Mouse (Mus musculus): ENCODE measurements around the gene Gm9573.

Gene Gm9573

DNA sequence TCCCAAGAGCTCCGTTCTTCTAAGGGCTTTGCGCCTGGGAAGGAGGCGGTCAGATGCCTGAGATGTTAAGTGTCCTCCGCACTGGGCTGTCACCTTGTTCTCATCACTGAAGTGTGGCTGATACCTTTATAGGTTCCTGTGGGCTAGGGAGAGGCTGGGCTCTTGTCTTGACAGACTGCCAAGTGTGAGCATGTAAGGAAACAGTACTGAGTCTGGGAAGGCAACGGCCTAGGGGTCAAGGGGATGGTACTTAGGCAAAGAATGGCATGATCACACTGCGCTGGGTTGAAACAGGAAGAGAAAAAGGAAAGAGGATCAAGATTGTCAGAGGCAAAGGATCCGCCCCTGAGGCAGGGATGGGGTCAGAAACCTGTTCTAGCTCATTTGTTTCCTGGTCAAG, at the start of gene Gm9573:
Gene Gm9573 (minus strand): TSS at position 101 of the 400 bp plus-strand sequence.
- no peak for DNase-seq

DNA sequence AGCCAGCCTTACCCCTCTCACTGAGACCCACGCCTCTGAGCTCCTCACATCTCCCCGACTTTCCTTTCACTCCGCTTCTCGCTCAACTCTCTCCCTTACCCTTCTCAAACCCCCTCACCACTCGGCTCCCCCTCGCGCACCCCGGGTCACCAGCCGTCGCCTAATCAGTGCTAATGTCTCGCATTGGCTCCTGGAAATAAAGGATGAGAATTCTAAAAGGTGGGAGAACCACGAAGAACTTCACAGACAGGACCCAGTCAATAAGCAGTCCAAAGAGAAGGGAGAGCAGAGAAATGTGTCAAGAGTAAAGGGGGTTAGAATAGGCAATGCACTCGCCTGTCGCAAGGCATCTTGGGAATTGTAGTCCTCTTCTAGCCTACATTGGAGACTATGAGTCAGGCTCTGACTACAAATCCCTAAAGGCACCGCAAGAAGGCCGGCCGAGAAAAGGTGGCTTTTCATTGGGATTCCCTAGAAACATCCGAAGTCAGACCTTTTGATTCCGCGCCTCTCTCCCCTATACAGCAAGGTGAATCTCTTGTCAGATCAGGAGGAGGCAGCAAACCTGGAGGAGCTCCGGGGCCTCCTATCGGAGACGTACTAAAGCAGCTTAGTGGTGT, 47.1 kb upstream of the Gm9573 start, which contains the start of gene Gtf2h4:
Gene Gtf2h4 (minus strand): TSS at position 324 of the 620 bp plus-strand sequence.
- DNase-seq: peak; percentile 94

DNA sequence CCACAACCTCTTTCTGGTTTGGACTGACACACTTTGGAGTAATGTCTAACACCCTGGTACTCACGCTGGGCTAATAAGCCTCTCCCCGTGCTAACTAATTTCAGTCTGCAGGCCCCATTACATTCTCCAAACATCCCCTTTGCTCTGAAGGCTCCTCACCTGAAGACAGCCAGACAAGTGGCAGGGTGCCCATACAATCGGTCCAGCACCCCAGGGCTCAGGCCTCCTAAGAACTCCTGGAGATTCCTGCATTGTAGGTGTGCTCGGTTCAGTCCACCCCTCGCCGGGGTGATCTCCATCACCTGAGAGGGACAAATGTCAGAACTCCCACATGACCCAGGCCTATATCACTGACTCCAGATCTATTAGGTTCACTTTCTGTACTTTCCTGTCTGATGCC, 46.1 kb upstream of the Gm9573 start:
- DNase-seq: peak; percentile 29

DNA sequence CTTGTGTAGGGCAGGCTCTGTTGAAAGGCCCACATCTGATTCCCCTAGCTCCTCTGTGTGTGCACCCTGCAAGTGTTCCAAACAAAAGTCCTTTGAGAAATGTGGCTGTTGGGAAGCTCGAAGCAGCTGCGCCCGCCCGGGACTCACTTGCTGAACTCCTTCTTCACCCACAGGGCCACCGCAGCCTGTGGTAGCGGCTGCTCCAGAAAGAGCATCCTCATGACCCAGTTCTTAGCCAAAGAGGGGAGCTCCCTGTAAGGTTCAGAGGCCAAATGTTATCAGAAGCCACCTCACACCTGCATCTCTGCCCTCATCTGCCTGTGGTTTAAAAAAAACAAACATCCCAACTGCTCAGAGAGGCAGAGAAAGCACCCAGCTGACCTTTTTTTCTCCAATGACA, 45.4 kb upstream of the Gm9573 start:
- peak; percentile 87 for DNase-seq

DNA sequence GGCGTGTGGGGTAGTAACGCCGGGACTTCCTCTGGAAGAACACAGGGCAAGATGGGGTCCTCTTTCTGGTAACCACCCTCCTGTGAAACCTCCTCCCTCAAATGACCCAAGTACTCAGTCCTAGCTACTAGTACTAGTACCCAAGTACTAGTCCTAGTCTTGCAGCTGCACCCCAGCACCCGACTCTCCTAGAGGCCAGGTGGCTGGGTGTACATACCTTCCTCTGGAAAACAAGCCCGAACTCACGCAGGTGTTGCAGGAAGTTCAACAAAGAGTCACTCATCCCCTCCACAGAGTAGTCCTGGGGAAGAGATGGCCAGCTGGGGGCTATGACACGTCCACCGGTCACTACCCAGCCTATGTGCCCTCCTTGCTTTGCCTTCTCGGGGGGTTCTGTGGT, 43.3 kb upstream of the Gm9573 start:
- peak; percentile 75 for DNase-seq

DNA sequence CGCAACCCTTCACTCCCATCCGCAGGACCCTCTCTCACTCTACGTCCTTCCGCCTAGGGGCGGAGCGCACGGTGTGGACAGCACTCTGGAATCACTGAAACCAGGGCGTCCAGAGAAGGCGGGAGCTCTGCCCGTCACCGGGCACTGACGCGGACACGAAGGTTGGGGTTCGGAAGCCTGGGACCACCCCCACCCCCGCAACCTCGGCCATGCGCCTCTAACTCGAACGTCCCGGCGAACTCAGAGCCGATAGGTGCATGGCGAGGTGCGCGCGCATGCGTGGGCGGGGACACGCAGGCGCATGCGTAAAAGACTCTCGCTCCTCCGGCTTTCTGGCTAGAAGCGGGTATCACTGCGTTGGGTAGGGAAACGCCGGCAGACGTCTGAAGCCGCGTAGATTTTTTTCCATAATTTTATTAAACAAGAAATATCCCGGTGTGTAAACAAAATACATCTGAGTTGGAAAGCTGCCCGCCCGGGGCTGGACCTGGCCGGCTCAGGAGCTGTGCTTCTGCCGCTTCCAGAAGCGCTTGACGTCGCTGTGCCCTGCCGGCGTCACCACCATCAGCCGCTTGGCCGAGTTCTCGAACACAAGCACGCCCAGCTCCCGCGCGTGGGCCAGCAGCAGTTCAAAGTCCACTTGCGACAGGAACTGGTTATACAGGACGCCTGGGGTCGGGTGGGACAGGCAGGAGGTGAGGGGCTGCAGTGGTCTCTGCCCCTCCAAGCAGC, 41.1 kb upstream of the Gm9573 start, which contains the start of gene Vars2:
Gene Vars2 (minus strand): TSS at position 259 of the 732 bp plus-strand sequence.
- peak; percentile 98 for DNase-seq

DNA sequence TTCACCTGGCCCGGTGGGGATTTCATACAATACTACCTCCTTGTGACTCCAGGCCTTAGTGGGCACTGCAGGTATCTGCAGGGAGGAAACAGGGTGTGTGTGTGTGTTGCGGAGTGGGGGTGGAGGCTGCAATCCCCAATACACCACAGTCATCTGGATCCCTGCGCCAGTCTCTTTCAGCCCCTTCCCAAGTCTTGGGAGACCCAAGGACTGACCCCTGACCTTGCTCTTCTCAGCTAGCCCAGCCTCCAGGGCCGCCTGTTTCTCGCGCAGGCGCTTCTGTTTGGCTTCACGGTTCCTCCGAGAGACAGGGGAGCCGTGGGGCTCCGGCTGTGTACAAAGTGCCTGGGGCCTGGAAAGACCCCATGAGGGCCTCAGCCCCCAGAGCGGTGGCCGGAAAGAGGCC, 40.4 kb upstream of the Gm9573 start:
- DNase-seq: peak; percentile 63

DNA sequence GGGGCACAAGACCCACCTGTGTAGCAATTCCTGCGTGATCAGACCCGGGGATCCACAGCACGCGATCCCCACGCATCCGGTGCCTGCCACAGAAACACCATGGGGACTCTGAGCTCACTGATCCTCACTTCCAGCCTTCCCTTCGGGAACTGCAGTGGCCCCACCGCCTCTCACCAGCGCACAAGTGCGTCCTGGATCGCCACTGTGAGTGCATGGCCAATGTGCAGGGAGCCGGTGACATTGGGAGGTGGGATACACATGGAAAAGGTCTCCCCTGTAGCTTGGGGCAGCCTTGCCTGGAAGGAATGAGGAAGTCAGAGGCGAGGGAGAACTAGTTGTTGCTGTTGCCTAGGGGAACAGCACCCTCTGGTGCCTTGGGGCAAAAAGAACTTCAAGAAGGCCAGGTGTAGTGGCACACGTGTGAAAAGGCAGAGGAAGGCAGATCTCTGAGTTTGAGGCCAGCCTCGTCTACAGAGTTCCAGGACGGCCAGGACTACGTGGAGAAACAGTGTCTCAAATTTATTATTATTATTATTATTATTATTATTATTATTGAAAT, 39.6 kb upstream of the Gm9573 start:
- DNase-seq: peak; percentile 71

DNA sequence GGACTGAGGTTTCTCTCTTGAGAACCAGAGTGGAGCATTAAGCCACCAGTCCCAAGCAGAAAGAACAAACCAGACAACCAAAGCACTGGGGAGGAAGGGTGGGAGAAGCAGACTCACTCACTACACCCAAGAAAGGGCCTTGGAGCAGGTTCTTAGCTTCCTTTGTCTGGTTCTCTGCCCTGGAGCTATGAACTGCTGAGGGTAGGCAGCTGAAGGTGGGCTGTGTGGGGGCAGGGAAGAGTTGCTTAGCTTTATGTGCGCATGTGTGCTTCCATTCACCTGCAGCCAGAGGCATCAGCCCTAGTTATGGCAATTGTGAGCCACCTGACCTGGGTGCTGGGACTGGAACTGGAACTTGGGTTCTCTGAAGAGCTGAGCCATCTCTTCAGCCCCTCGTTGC, 26.6 kb upstream of the Gm9573 start:
- DNase-seq: no peak

DNA sequence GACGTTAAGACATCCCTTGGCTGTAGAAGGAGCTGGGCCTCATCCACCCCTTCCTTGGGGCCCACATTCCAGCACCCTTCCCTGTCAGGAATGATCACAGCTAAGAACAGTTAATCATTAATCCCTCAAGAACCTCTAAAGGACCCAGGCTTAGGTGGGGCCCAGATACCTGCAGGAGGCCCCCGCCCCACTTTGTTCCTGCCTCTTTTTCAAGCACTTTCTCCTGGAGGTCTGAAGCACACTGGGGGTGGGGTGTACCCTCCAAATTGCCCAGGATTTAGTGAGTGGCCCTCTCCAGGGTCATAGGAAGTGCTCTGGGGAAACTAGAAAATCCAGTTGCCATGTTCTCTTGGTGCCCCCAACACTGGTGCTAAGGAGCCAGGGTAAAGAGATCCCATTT, 23.0 kb upstream of the Gm9573 start:
- DNase-seq: no peak

DNA sequence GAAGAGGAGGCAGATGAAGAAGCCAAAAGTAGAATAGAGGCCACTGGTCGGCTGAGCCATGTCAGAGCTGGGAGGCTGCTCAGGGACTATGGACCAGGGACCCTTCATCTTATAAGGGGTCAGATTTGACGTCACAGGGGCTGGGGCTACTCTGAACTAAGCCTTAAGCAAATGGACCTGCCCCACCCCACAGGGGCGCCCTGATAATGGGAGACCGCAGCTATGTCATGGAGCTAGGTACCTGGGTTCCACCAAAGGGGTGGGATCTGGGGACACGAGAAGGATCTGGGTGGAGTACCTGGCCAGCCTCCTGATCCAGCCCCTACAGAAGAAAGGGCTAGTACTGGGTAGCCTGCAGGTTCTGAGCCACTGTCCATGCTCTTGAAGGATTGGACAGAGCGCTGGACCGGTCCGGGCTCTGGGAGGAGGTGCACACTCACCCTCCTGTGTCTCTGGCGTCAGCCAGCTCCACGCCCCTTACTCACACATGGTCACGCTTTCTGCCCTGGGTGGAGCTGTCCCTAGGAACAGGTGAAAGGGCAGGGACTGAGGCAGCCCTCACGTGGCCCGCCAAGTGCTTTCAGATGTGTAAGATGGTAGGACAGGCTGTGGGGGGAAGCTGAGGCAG, 17.3 kb upstream of the Gm9573 start, which contains the start of gene Mucl3:
Gene Mucl3 (minus strand): TSS at position 87 of the 628 bp plus-strand sequence.
- DNase-seq: no peak

DNA sequence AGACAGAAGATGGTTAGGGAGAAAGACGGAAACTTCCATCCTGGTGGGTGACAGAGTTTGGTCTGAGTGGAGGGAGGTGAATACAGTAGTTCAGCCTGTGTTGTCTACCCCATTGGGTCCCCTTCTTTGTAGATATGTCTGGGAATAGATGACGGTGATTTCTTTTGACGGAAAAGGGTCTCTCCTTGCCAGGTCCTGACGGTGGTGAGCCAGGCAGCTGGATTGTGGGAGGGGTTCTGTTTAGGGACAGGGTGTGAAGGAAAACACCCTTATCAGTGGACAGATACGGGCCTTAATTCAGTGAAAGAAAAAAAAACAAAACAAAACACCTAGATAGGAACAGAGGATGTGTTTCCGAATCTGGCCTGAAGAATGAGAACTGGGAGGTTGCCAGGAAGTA, 12.9 kb upstream of the Gm9573 start:
- DNase-seq: no peak

DNA sequence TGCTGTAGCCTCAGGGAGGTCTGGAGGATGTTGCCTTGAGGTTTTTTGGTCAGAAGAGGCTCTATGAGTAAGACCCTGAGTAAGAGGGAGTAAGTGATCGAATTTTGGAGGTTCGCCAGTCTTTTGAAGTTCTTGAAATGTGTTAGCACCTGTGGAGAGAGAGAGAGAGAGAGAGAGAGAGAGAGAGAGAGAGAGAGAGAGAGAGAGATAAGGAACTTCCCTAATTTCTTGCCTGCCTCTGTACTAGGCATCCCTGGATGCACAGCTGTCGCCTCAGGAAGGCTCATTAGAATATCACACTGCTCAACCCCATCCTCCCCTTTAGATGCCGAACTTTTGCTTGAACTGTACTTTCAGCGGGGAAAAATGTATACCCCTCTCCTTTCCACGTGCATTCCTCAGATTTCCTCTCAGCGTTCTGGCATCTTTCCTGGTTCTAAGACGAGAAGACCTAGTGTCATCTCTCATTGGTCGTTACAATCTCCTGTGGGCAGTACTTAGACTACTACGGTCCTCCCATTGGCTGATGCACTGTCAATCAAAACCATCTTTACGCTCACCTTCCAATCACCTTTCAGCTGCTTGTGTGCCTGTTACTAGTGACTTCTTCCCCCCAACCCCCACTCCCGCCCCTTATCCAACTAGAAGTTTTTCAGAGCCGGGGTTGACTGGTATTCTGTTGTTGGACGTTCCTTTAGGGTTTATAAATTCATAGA, 12.2 kb upstream of the Gm9573 start:
- DNase-seq: peak; percentile 70

DNA sequence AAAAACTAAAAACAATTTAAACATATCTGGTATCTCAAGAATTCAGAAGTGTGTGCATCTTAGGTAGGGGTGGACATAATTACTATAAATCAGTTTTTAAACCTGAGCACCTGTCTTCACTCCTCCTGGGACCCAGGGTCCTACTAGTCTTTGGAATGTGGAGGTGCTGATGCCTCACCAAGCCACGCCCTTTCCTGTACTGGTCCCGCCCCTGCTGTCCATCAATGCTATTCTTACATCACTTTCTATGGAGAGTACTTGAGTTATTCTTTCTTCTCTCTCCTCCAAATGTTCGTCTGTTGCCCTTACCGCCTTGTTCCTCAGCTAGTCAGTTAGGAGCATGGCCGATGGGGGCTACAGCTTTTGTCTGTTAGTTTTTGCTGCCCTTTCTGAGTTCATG, 9.9 kb upstream of the Gm9573 start:
- DNase-seq: peak; percentile 41

DNA sequence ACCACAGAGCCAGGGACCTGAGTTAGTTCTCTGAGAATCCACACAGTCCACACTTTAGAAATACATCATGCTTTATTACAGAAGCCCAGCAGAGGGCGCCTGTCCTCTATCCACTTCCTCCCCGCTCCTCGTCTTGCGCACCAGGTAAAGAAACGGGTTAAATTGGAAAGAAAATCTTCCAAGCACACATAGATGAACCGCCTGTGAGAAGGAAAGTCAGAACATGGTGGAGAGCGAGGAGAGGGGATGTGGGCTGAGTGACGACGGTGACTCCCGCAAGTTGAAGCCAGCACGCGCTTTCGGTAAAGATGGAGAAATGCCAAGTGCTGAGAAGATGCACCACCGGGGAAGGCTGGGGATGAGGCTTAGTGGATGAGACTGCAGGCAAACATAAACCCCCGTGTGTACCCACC, 9.3 kb upstream of the Gm9573 start:
- peak; percentile 76 for DNase-seq

DNA sequence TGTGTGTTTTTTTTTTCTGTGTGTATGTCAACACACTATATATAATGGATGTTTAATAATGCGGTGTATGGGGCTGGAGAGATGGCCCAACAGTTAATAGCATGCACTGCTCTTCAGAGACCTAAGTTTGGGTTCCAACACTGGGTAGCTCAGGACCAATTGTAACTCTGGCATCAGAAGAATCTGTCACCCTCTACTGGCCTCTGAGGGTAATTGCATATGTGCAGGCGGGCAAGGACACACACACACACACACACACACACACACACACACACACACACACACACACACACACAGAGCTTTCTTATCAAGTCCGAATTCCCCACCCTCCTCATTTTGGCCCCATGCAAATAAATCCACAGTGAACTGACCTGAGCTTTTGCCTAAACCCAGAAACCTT, 8.8 kb upstream of the Gm9573 start:
- DNase-seq: no peak

DNA sequence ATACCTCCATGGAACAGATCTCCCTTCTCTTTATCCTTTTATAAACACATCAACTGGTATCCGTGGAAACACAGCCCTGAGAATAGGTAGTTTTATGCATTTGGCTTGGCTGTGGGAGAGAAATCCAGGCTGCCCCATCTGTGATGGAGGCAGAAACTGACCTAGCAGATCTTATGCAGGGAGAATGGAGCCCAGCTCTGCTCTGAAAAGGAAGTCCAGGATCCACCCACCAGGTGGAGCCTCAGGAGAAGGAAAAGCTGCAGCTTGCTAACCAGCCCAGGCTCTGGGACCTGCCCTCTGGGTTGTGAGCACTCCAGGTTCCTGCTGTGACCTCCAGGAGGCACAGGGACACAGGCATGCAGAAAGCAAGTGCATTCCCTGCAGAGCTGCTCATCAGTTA, 7.6 kb upstream of the Gm9573 start:
- DNase-seq: peak; percentile 44

DNA sequence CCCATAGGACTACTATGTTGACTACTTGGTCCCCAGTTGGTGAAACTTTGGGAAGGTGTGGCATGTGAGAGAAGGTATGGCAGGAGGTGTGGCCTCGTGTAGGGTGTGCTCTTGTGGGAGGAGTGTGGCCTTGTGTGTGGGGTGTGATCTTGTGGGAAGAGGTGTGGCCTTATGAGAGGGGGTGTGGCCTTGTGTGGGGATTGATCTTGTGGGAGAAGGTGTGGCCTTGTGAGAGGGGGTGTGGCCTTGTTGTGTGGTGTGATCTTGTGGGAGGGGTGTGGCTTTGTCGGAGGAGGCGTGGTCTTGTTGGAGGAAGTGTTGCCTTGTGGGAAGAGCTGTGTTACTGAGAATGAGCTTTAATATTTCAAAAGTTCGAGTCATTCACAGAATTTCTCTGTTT, 9.3 kb downstream of the Gm9573 start:
- no peak for DNase-seq

DNA sequence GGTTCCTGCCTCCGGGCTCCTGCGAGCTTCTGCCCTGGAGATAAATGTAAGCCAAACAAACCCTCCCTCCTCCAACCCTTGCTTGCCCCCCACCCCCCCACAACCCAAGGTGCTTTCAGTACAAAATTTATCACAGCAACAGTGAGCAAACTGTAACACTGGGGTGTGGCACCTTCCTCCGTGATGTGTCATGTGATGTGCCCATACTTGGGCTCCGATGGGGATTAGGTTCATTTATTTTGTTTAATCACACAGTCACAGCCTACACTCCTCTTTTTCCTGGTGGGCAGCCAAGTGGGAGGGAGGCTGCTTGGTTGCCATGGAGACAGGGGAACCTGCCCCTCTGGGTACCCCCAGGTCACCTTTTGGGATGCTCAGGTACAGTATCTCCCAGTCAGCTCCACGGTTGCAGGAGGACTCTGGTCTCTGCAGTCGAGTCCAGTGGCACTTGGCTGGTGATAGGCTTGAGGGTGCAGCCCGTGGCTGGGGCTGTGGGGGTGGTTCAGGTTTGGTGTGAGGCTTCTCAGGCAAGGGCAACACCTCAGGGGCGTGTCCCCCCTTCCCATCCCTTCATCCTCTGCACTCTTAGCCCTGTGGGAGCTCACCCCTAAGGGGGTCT, 24.6 kb downstream of the Gm9573 start:
- DNase-seq: no peak

DNA sequence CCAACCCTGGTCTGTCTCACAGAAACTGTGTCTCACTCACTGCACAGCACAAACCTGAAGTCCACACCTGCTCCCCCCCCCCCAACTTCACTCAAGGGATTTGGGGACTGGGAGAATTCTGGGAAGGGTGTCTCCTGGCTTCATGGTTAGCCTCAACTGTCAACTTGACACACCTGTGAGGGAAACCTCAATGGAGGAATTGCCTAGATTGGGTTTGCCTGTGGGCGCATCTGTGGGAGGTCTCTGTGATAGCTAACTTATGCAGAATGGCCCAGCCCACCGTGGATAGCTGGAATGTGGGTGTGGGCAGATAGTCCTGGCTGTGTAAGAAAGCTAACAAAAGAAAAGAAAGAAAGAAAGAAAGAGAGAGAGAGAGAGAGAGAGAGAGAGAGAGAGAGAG, 25.2 kb downstream of the Gm9573 start, which contains the start of gene Sfta2:
Gene Sfta2 (plus strand): TSS at position 301 of the 400 bp plus-strand sequence.
- no peak for DNase-seq

DNA sequence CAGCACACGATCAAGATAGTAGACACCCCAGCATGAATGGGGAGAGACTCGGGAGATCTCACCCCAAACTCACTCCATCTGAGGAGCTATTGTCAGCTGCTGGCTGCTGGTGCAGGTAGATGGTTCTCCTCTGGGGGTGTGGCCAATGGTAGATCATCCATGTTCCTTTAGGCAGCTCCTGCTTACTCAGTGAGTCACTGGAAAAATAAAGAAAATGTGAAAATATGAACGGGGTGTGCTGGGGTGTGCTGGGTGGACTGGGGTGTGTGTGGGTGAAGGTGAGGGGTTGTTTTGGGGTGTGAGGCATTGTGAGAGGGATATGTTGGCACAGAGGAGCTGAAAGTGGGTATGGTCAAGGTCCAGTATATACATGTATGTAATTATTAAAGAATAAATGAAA, 29.0 kb downstream of the Gm9573 start:
- DNase-seq: no peak

DNA sequence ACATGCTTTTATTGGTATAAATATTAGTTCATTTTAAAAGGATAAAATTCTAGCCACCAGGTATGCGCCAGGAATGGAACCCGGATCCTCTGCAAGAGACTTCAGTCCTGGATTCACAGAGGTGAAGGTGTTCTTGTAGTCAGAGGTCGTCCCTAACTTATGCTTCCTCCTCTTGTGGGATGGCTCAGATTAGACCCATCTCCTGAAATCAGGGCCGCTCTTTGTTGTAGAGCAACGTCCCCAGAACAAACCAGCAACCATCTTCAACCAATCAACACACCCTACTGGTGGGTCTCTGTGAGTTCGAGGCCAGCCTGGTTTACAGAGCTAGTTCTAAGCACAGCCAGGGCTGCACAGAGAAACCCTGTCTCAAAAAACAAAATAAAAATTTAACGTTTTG, 32.0 kb downstream of the Gm9573 start:
- DNase-seq: no peak
